Mouse (Mus musculus) testis, adult 2 months (tissue): ENCODE data around the gene Parpbp. TPM values are rescaled to one million over a fixed set of nuclear protein-coding genes. Genes with fewer than 3 reads are reported as not detected.

Source experiments
- H3K27ac ChIP-seq: fragments of 200-500 bp; 2 replicates; pipeline ENCODE4 v1.5.1; 2012; ENCODE audit warnings: low read depth, low read length; ENCODE audit not compliant: control insufficient read depth, insufficient read depth
- H3K27me3 ChIP-seq: fragments of 200-500 bp; 2 replicates; pipeline ENCODE4 v1.6.1; 2012; ENCODE audit warnings: mild to moderate bottlenecking, low read length, moderate library complexity; ENCODE audit not compliant: control insufficient read depth, insufficient read depth
- H3K36me3 ChIP-seq: fragments of 200-500 bp; 2 replicates; pipeline ENCODE4 v1.6.1; 2012; ENCODE audit warnings: mild to moderate bottlenecking, low read length; ENCODE audit not compliant: control insufficient read depth, insufficient read depth
- H3K4me1 ChIP-seq: fragments of 200-500 bp; 2 replicates; pipeline ENCODE4 v1.6.1; 2012; ENCODE audit warnings: low read length; ENCODE audit not compliant: control insufficient read depth, insufficient read depth
- H3K4me3 ChIP-seq: fragments of 200-500 bp; 2 replicates; pipeline ENCODE4 v1.5.1; 2012; ENCODE audit warnings: low read depth, mild to moderate bottlenecking, low read length, moderate library complexity, mixed read lengths; ENCODE audit not compliant: control insufficient read depth
- CTCF ChIP-seq: fragments of 200-500 bp; IDR thresholded peaks from 2 replicates; pipeline ENCODE4 v1.5.1; 2012; ENCODE audit warnings: low read depth, mild to moderate bottlenecking, inconsistent platforms, low read length, moderate library complexity; ENCODE audit not compliant: control insufficient read depth, insufficient read depth, insufficient replicate concordance
- POLR2A ChIP-seq: fragments of 200-500 bp; IDR thresholded peaks from 2 replicates; pipeline ENCODE4 v1.6.1; 2012; ENCODE audit warnings: low read depth, mild to moderate bottlenecking, inconsistent platforms, low read length, moderate library complexity; ENCODE audit not compliant: control insufficient read depth
- polyA plus RNA-seq: library from polyadenylated mRNA; depleted of rRNA; stranded (reverse); fragments of >200 nt; gene quantifications from 2 replicates; pipeline ENCODE4 v1.2.3, GENCODE M21; 2012; rRNA removed

Parpbp gene
- polyA plus RNA-seq, 1 experiment = 4.7 TPM

GRCm38 (mm10) chr10:88063436-88063835 lies 83.3 kb downstream of the Parpbp start:
- TF ChIP-seq CTCF = no peak
- TF ChIP-seq POLR2A = no peak
- H3K4me3 ChIP-seq = no peak overlapping the region
- no peaks in the 10 kb centered on the region for H3K36me3 ChIP-seq
- H3K27me3 ChIP-seq = no peaks in the 10 kb centered on the region
- no peaks in the 10 kb centered on the region for H3K4me1 ChIP-seq
- no peak overlapping the region for H3K27ac ChIP-seq

DNA sequence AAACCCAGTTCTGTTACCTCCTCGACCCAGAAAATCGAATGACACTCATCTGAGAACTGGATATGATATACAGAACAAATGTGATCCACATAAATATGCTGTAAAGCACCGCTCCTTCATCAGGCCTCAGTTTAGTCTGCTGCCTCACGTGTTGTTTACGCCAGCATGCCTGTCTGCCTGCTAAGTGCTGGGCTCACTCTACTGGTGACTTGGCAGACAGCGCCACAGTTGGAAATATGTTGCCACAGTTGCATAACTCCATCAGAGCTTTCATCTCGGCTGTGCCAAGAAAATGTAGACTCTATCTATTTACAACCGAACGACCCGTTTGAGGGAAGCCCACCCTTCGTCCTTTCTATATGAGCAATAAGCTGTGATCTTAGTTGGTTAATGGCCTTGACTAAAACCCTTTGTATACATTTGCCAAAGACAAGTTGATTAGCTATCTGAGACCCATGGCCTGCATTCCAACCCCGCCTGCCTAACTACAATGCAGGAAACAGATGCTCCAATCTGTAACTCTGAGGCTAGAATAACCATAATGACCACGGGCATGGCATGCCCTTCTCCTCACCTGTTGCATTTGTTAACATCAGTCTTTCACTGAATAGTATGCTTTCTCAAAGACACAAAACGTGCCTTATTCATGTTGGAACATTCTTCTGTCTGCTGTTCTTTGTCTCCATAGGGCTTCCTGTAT lies 89.6 kb downstream of the Parpbp start:
- Histone ChIP-seq H3K4me1 (no peaks in the 10 kb centered on the region), H3K36me3 (no peaks in the 10 kb centered on the region), H3K27ac (no peak overlapping the region), H3K27me3 (no peaks in the 10 kb centered on the region), H3K4me3 (no peak overlapping the region)
- TF ChIP-seq POLR2A = no peak
- TF ChIP-seq CTCF = no peak

DNA sequence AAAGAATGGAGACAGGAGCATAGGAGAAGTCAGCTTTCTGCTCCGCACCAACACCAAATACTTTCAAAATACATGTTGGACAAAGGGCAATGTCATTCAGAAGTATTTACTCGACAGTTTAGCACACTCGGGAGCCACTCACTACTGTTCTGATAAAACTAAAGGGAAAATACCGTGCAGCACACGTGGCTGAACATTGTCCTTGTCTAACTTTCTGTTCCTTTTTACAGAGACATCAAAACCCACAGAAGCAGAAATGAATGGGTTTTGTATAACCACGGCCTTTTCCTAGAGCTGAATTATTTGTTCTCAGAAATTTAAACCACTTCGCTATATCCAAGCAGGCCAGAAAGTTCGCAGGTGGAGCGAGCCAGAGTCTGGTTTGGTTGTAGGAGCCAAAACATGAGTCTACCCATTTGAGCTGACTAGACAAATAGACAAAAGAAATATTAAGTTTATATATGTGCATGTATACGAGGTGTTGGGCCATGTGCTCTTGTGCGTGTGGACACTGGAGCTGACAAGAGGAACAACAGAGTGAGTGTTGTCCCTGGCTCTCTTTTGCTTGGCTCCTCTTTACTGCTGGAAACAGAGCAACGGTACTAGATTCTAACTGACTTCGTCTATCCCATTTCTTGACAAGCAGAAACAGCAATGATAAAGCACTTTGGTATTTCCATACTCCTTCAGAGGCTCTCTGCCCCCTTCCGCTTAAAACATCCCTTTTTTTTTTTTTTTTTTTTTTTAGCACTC lies 92.3 kb downstream of the Parpbp start:
- no peak for TF ChIP-seq CTCF
- H3K27ac ChIP-seq = no peak overlapping the region
- no peaks in the 10 kb centered on the region for H3K36me3 ChIP-seq
- no peaks in the 10 kb centered on the region for H3K27me3 ChIP-seq
- no peaks in the 10 kb centered on the region for H3K4me1 ChIP-seq
- no peak overlapping the region for H3K4me3 ChIP-seq

- no peak for TF ChIP-seq CTCF
- TF ChIP-seq POLR2A = no peak
- no peaks in the 10 kb centered on the region for H3K27me3 ChIP-seq
- H3K4me1 ChIP-seq = no peaks in the 10 kb centered on the region
- H3K27ac ChIP-seq = no peak overlapping the region
- no peak overlapping the region for H3K4me3 ChIP-seq
- no peaks in the 10 kb centered on the region for H3K36me3 ChIP-seq
Observed at GRCm38 (mm10) chr10:88046098-88046771, 100.5 kb downstream of the Parpbp start.

GRCm38 (mm10) chr10:88044297-88044696 lies 102.4 kb downstream of the Parpbp start:
- Histone ChIP-seq H3K4me3 (no peak overlapping the region), H3K4me1 (no peaks in the 10 kb centered on the region), H3K27ac (no peak overlapping the region), H3K27me3 (no peaks in the 10 kb centered on the region), H3K36me3 (no peaks in the 10 kb centered on the region)
- TF ChIP-seq POLR2A (no peak), CTCF (no peak)

Other genes with a start within 250 kb of the Parpbp start
- not detected in 2 replicates for gene Pmch, start 55.9 kb downstream of the Parpbp start, polyA plus RNA-seq
- 13.7 and 14.8 TPM in 2 replicates for gene Nup37, start 51 bp upstream of the Parpbp start, polyA plus RNA-seq
- 31.1 and 33.7 TPM in 2 replicates for gene Washc3, start 54.2 kb upstream of the Parpbp start, polyA plus RNA-seq
- 30.7 and 34.2 TPM in 2 replicates for gene Dram1, start 232.1 kb upstream of the Parpbp start, polyA plus RNA-seq
- gene Gnptab, start 232.2 kb upstream of the Parpbp start, polyA plus RNA-seq = 8.1 and 10.0 TPM in 2 replicates